Mouse (Mus musculus): ENCODE data around the gene Gm10324.
"Not testable (repeated sequence)": the region's sequence is repeated elsewhere in the genome, so short reads cannot be mapped to it uniquely, and the experiment has no call there.

The Gm10324 gene

GRCm38 (mm10) chr13:66119247-66119646 is at the start of gene Gm10324:
Gm10324 (plus strand) TSS chr13:66119547.
- not testable (repeated sequence) for ATAC-seq (ENCODE audit: low TSS enrichment)

All from frontal cortex, adult (tissue).